ENCODE assay signal across 13 mouse cellular contexts in the genomic region with DNA sequence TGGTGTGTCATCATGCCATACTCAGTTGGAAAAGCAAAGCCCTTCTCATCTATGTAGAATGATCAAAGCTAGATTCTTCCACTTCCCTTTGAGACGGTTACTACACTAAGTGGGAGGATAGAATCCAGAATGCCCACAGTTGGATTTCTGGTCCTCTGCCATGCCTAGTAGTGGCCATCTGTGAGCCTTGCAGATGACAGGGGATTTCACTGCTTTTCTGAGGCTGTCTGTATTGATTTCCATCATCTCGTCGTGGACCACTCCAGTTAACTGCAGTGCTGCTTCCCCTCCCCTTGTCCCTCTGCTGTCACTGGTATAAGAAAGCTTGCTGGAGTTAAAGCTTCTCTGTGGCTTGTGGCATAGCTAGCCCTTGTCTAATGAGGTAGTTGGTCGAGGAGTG. TPM values are rescaled to one million over a fixed set of nuclear protein-coding genes. Genes with fewer than 3 reads are reported as not detected.
DNase-seq lines count a peak whose midpoint lies in the region; ATAC-seq and TF ChIP-seq lines count a peak whose summit lies in the region.
"Had no signal": no experiment of that assay in that cellular context is flagged by ENCODE, and none has a peak within 500 bp of the region (broad histone marks: within the 10 kb centered on the region; RNA-seq: fewer than 3 reads in every experiment).

No protein-coding gene starts in this region.

- H3K4me3 ChIP-seq in forebrain, embryonic 13.5 days: no peak overlapping the region
- H3K4me3 ChIP-seq in forebrain, embryonic 10.5 days: no peak overlapping the region
- no peak overlapping the region for H3K4me3 ChIP-seq in left cerebral cortex, adult 2 months

- no peaks in the 10 kb centered on the region for H3K4me1 ChIP-seq in forebrain, embryonic 13.5 days
- H3K4me1 ChIP-seq in forebrain, embryonic 10.5 days: no peaks in the 10 kb centered on the region

- H3K27me3 ChIP-seq in forebrain, embryonic 13.5 days: no peaks in the 10 kb centered on the region
- no peaks in the 10 kb centered on the region for H3K27me3 ChIP-seq in forebrain, embryonic 10.5 days (ENCODE audit: poor library complexity, severe bottlenecking)

- H3K9ac ChIP-seq in forebrain, embryonic 13.5 days: no peak overlapping the region

- DNase-seq in forebrain, embryonic 10.5 days (ENCODE audit: extremely low spot score, low spot score): no peak
- DNase-seq in left cerebral cortex, postnatal 14 days (ENCODE audit: low spot score in 2 of 2): peak; percentile 32 to 39
- DNase-seq in left cerebral cortex, adult 2 months (ENCODE audit: extremely low spot score in 1 of 2, low spot score in 2 of 2): no peak
- DNase-seq in cerebellum, adult 9-10 months: peak; percentile 95
- peak; percentile 31 to 38 for DNase-seq in layer of hippocampus, postnatal 10 days (ENCODE audit: low spot score in 2 of 2)
- DNase-seq: adrenal gland, postnatal 36 days; kidney, adult 2 months; thymus, adult 2 months had no signal

- H3K27ac ChIP-seq in forebrain, embryonic 13.5 days: no peak overlapping the region
- H3K27ac ChIP-seq in forebrain, embryonic 10.5 days: no peak overlapping the region
- H3K27ac ChIP-seq in left cerebral cortex, adult 2 months: no peak overlapping the region

- intact Hi-C loops in left cerebral cortex, postnatal 14 days (cut with DNase I): no loop called here
- intact Hi-C loops in left cerebral cortex, adult 2 months (cut with DNase I): no loop called here

- ATAC-seq in forebrain, embryonic 13.5 days: peak; percentile 27; the same call in 1 of the 2 replicates
- ATAC-seq in inflammation-experienced regulatory T-cells, adult 6 months: no peak
- ATAC-seq in CD4-positive, CD25-positive, alpha-beta regulatory T cell, adult 4 months: no peak
- ATAC-seq: lung, postnatal 0 days had no signal

- peaks cover 30% of the 10 kb centered on the region for H3K36me3 ChIP-seq in forebrain, embryonic 13.5 days (ENCODE audit: poor library complexity, severe bottlenecking)
- peaks cover 21% of the 10 kb centered on the region for H3K36me3 ChIP-seq in forebrain, embryonic 10.5 days (replicated peaks)

- no peaks in the 10 kb centered on the region for H3K9me3 ChIP-seq in forebrain, embryonic 13.5 days (replicated peaks)
- H3K9me3 ChIP-seq in forebrain, embryonic 10.5 days: no peaks in the 10 kb centered on the region

- WGBS in forebrain, embryonic 13.5 days: 78% methylated on average over 4 of the region's 4 CpGs
- 91% methylated on average over 4 of the region's 4 CpGs for WGBS in forebrain, embryonic 10.5 days

- H3K4me2 ChIP-seq in forebrain, embryonic 13.5 days: no peak overlapping the region
- H3K4me2 ChIP-seq: liver, embryonic 11.5 days had no signal

- TF ChIP-seq CTCF in left cerebral cortex, adult 2 months (IDR thresholded peaks at IDR 0.05): no peak

RNA-seq across cellular contexts. Expression of gene Tulp4, which starts 23.1 kb away (rescaled TPM):
- polyA plus RNA-seq in forebrain, embryonic 13.5 days (2015; fragmentation: Nextera tagmentation; extraction: Ambion mirVana): 132 and 156 TPM in 2 replicates
- 136 and 142 TPM in 2 replicates for polyA plus RNA-seq in forebrain, embryonic 10.5 days (2016; fragmentation: Nextera tagmentation; extraction: Ambion mirVana)
- 100 to 1,000 TPM; 236 to 261 TPM for total RNA-seq in left cerebral cortex, postnatal 14 days (2021)
- total RNA-seq in left cerebral cortex, adult 2 months (2021): 100 to 1,000 TPM; 342 to 345 TPM
- total RNA-seq in layer of hippocampus, postnatal 10 days (2021): 100 to 1,000 TPM; 292 to 299 TPM
- polyA plus RNA-seq in inflammation-experienced regulatory T-cells, adult 6 months (2017; shearing (Covaris generic)): 10 to 100 TPM; 29.1 to 38.2 (median 31.7) TPM
- polyA plus RNA-seq in CD4-positive, CD25-positive, alpha-beta regulatory T cell, adult 4 months (2017; shearing (Covaris generic)): 10 to 100 TPM; 23.5 to 48.7 TPM

RNA-seq across cellular contexts. Expression of gene Gtf2h5, which starts 49.8 kb away (rescaled TPM):
- polyA plus RNA-seq in forebrain, embryonic 13.5 days (2015; fragmentation: Nextera tagmentation; extraction: Ambion mirVana): 196 and 225 TPM in 2 replicates
- 169 and 173 TPM in 2 replicates for polyA plus RNA-seq in forebrain, embryonic 10.5 days (2016; fragmentation: Nextera tagmentation; extraction: Ambion mirVana)
- total RNA-seq in left cerebral cortex, postnatal 14 days (2021): 100 to 1,000 TPM; 140 to 152 TPM
- total RNA-seq in left cerebral cortex, adult 2 months (2021): 100 to 1,000 TPM; 103 to 106 TPM
- total RNA-seq in layer of hippocampus, postnatal 10 days (2021): 100 to 1,000 TPM; 172 to 182 TPM
- polyA plus RNA-seq in inflammation-experienced regulatory T-cells, adult 6 months (2017; shearing (Covaris generic)): 100 to 1,000 TPM in 2 of 3 experiments, 10 to 100 TPM in 1; 97.3 to 112 (median 100) TPM
- polyA plus RNA-seq in CD4-positive, CD25-positive, alpha-beta regulatory T cell, adult 4 months (2017; shearing (Covaris generic)): 10 to 100 TPM; 93.2 to 94.5 TPM

RNA-seq across cellular contexts. Expression of gene Serac1, which starts 49.8 kb away (rescaled TPM):
- polyA plus RNA-seq in forebrain, embryonic 13.5 days (2015; fragmentation: Nextera tagmentation; extraction: Ambion mirVana): 10.9 and 12.6 TPM in 2 replicates
- polyA plus RNA-seq in forebrain, embryonic 10.5 days (2016; fragmentation: Nextera tagmentation; extraction: Ambion mirVana): 6.6 and 8.9 TPM in 2 replicates
- 10 to 100 TPM; 15.5 to 16.3 TPM for total RNA-seq in left cerebral cortex, postnatal 14 days (2021)
- total RNA-seq in left cerebral cortex, adult 2 months (2021): 10 to 100 TPM; 17.5 to 17.7 TPM
- 10 to 100 TPM; 20.2 to 25.2 TPM for total RNA-seq in layer of hippocampus, postnatal 10 days (2021)
- polyA plus RNA-seq in inflammation-experienced regulatory T-cells, adult 6 months (2017; shearing (Covaris generic)): 1 to 10 TPM; 1.8 to 2.7 (median 1.9) TPM
- 1 to 10 TPM; 1.4 to 2.3 TPM for polyA plus RNA-seq in CD4-positive, CD25-positive, alpha-beta regulatory T cell, adult 4 months (2017; shearing (Covaris generic))

Comparison
In these comparisons a context has a peak if more than half of its experiments do, and no peak if none do; other contexts are left out.
1. DNase-seq: peak in left cerebral cortex, postnatal 14 days (2 of 2), cerebellum, adult 9-10 months (single experiment) and layer of hippocampus, postnatal 10 days (2 of 2); none in forebrain, embryonic 10.5 days (single experiment) and left cerebral cortex, adult 2 months (0 of 2).